Mouse (Mus musculus) B cell, adult 62 days (primary cell): ENCODE measurements around the gene Pex11g. TPM values are rescaled to one million over a fixed set of nuclear protein-coding genes. Genes with fewer than 3 reads are reported as not detected.

Experiments used
- total RNA-seq: library from RNA; stranded (reverse); gene quantifications from 4 replicates; pipeline ENCODE4 v1.2.4, GENCODE M21; 2023

Pex11g gene
- total RNA-seq = 0.85 to 2.6 TPM (median 1.6 TPM) in 4 replicates

DNA sequence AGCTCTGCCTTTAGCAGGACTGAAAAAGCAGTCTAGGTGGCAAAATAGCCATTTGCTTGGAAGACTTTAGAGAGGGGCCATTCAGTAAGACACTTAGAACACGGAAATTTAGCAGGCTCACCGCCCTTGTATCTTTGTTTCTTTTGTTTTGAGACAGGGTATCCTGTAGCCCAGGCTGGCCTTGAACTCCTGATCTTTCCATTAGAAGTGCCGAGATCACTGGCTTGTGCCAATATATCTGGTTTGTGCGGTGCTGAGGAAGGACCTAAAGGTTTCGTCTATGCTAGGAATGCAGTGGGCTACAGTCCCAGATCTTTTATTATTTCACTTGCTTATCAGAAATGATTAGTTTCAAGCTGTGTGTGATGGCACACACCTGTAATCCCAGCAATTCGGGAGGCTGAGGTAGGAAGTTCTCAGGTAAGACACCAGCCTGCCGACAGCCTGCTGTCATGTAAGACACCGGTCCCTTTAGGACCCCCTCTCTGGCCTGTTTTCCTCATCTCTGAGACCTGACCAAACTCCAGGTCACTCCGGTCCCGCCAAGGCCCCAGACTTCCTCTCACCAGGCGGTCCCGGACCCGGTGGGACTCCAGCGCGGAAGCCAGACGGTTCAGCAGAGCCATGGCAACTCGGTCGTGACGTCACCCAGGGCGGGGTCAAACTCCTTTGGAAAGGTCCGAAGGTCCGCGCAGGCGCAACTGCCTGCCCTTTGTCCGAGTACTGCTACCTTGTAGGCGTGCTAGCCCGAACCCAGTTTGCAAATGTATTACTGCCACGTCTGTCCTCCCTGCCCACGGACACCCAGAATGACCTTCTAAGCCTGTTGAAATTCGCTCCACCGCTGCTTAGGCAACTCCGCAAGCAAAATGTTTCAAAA lies at the start of gene Pex11g:
Pex11g (minus strand) TSS at position 675 of the 880 bp plus-strand sequence.

DNA sequence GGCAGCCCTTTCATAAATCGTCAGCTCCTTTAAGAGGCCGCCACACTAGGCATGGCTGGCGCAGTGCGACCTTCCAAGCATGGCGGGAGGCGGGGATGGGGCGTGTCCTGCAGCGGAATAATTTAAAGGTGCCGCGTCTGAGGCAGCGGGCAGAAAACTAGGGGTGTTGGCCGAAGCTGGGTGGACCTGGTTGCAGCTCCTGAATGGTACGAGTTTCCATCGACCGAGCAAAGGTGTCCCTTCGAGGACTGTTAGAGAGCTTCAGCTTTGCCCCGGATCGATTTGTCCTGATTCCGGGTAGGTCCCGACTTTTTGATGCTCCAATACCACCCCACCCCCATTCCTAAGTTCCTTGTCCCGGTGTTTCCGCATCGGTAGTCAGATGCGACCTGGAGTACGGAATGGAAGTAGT lies 47.8 kb upstream of the Pex11g start, which contains the start of gene Pnpla6:
Pnpla6 (plus strand) TSS at position 125 of the 412 bp plus-strand sequence.

GRCm38 (mm10) chr8:3500235-3501090 lies 33.0 kb upstream of the Pex11g start, which contains the start of gene Mcoln1:
Gene Mcoln1 (plus strand): TSS chr8:3500457.

DNA sequence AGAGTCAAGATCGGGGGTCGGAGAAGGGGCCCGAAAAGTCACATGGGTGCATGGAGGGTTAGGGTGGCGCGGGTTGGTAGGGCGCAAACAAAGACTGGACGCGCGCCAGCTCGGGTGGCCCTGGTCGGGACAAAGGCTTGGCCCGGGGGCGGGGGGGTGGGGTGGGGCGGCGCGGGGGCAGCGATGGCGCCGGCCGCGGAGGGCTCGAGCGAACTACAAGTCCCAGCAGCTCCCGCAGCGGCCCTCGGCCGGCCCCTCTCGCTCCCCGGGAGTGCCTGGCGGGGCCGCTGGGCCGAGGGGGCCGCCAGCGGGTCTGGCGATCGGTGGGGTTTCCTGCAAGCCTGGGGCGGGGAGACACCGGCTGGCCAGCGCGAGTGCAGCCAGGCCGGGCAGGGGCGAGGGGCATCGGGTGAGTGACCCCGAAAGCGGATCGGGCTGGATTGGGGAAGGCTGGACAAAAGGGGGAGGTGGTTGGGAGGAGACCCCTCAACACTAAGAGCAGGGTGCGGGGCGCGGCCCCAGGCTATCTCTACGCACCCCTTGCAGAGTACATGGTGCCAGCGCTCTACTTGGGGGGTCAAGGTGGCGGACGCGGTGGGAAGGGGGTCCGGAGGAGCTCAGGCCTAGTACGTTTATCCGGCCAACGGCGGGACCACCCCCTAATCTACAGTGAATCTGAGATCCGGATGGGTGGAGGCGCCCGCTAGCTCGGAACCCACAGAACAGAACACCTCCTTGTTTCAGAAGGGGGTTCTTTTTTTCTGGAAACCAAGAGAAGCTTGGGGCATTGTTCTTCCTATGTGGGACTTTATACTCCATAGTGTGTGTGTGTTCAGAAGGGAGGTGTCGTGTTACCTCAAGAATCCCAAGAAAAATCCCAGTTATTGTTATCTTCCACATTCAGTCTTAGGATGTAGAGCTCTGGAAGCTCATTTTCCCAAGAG lies 25.7 kb upstream of the Pex11g start, which contains the start of gene Zfp358:
Zfp358 (plus strand) TSS at position 238 of the 944 bp plus-strand sequence.

GRCm38 (mm10) chr8:3470562-3470961 lies 3.1 kb upstream of the Pex11g start, which contains the start of gene Tex45:
Gene Tex45 (plus strand): TSS chr8:3470862.

Other genes with a start within 250 kb of the Pex11g start
- 41.4 to 55.6 TPM (median 47.4 TPM) in 4 replicates for gene Insr, start 188.1 kb downstream of the Pex11g start, total RNA-seq
- gene A430078G23Rik, start 114.3 kb downstream of the Pex11g start, total RNA-seq = 228 to 237 TPM (median 235 TPM) in 4 replicates
- 236 to 278 TPM (median 251 TPM) in 4 replicates for gene Arhgef18, start 74.7 kb downstream of the Pex11g start, total RNA-seq
- 6.5 to 8.4 TPM (median 7.2 TPM) in 4 replicates for gene Tex45, start 3.2 kb upstream of the Pex11g start, total RNA-seq
- gene Zfp358, start 25.5 kb upstream of the Pex11g start, total RNA-seq = 6.4 to 9.4 TPM (median 7.2 TPM) in 4 replicates
- gene Mcoln1, start 32.8 kb upstream of the Pex11g start, total RNA-seq = 99.2 to 105 TPM (median 101 TPM) in 4 replicates
- gene Pnpla6, start 47.7 kb upstream of the Pex11g start, total RNA-seq = 59.4 to 70.3 TPM (median 68.0 TPM) in 4 replicates
- not detected in 4 replicates for gene C330021F23Rik, start 100.3 kb upstream of the Pex11g start, total RNA-seq
- gene Camsap3, start 119.6 kb upstream of the Pex11g start, total RNA-seq = 0.30 to 0.66 TPM (median 0.60 TPM) in 3 of 4 replicates, not detected in the other
- gene Xab2, start 153.6 kb upstream of the Pex11g start, total RNA-seq = 89.5 to 105 TPM (median 96.8 TPM) in 4 replicates
- 61.5 to 75.3 TPM (median 69.8 TPM) in 4 replicates for gene Pet100, start 153.9 kb upstream of the Pex11g start, total RNA-seq
- gene Pcp2, start 157.9 kb upstream of the Pex11g start, total RNA-seq = not detected in 4 replicates
- gene Stxbp2, start 163.3 kb upstream of the Pex11g start, total RNA-seq = 233 to 293 TPM (median 262 TPM) in 4 replicates
- not detected in 4 replicates for gene Retn, start 188.1 kb upstream of the Pex11g start, total RNA-seq
- gene Mcemp1, start 198.1 kb upstream of the Pex11g start, total RNA-seq = not detected in 4 replicates
- gene Fcor, start 204.7 kb upstream of the Pex11g start, total RNA-seq = not detected in 4 replicates
- 18.8 to 23.5 TPM (median 20.7 TPM) in 4 replicates for gene Trappc5, start 208.6 kb upstream of the Pex11g start, total RNA-seq
- gene Fcer2a, start 226.5 kb upstream of the Pex11g start, total RNA-seq = 616 to 739 TPM (median 694 TPM) in 4 replicates